Mouse (Mus musculus) olfactory bulb, adult 2 months (tissue): ENCODE measurements around the gene Dpep3.

Experiments used
- CTCF ChIP-seq: fragments of 200-500 bp; IDR thresholded peaks from 2 replicates; pipeline ENCODE4 v1.5.1; 2012; ENCODE audit warnings: low read depth, mild to moderate bottlenecking, low read length, moderate library complexity; ENCODE audit not compliant: insufficient read depth
- POLR2A ChIP-seq: fragments of 200-500 bp; IDR thresholded peaks from 2 replicates; pipeline ENCODE4 v1.6.1; 2012; ENCODE audit warnings: mild to moderate bottlenecking, low read depth, low read length, moderate library complexity; ENCODE audit not compliant: insufficient read depth

DNA sequence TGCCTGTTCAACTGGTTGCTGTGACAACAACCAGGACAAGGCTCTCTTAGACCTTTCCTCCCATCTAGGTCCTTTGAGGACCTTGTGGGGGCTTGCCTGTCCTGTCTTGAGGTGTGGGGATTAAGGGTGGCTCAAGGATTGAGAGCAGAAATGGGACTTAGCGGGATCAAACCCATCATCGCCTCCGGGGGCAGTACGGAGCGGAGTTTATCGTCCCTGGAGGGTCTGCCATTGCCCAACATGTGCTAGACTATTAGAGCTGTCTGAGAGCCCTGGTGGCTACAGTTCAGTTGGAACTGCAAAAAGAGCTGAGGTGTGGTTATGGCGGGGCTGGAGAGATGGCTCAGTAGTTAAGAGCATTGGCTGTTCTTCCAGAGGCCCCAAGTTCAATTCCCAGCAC is 3.9 kb downstream of the Dpep3 start:
- TF ChIP-seq POLR2A (no peak), CTCF (no peak)
